Mouse (Mus musculus) embryonic stem cell, embryonic (primary cell): ENCODE measurements around the gene Ubxn11.

Experiments used
- CTCF ChIA-PET, 4 experiments: fragments of 300-600 bp in 2 of 4; fragments of 350-600 bp in 2 of 4; sonication (Branson Sonifier 250); formaldehyde crosslinking; loops; one replicate each; lab custom pipeline; 2022; ENCODE audit warnings: inconsistent platforms in 2 of 4; lab: Charles Lee
- POLR2A ChIA-PET, 4 experiments: fragments of 300-600 bp in 2 of 4; fragments of 350-600 bp in 2 of 4; sonication (Branson Sonifier 250); formaldehyde crosslinking; loops; one replicate each; lab custom pipeline; 2022; ENCODE audit warnings: antibody characterized with exemption in 4 of 4, inconsistent platforms in 1 of 4; lab: Charles Lee

Gene Ubxn11

GRCm38 (mm10) chr4:134100245-134100644 is 2.1 kb upstream of the Ubxn11 start:
- ChIA-PET CTCF (interaction anchor here in 3 of 4 experiments (0.7 to 1.2 kb wide), 5 partner anchors 8 to 296 kb away, joined by 3 to 5 read pairs (median 3); partner anchors contain the start of gene Pafah2 (in 1 of the 3)), POLR2A (interaction anchor here in 2 of 4 experiments (0.5 to 2.0 kb wide), 14 partner anchors 8 to 529 kb away, joined by 3 to 7 read pairs (median 4); partner anchors contain the start of gene Sh3bgrl3 (in 1 of the 2))

- CTCF ChIA-PET = interaction anchor here in 2 of 4 experiments (0.8 to 1.4 kb wide), 4 partner anchors 12 to 21 kb away, joined by 3 to 6 read pairs (median 3); no protein-coding TSS in a partner anchor
Measured at GRCm38 (mm10) chr4:134102742-134103119, 361 bp downstream of the Ubxn11 start.

GRCm38 (mm10) chr4:134106105-134106504 is 3.7 kb downstream of the Ubxn11 start:
- ChIA-PET POLR2A (interaction anchor here in 3 of 4 experiments (0.6 to 19.9 kb wide), 5 partner anchors 16 to 919 kb away, joined by 3 to 285 read pairs (median 4); partner anchors contain the start of gene Sh3bgrl3 (in 2 of the 3)), CTCF (interaction anchor here in 3 of 4 experiments (0.7 to 3.1 kb wide), 5 partner anchors 14 to 70 kb away, joined by 3 to 9 read pairs (median 8); no protein-coding TSS in a partner anchor)

More at GRCm38 (mm10) chr4:134102742-134103119, 361 bp downstream of the Ubxn11 start:
- POLR2A ChIA-PET = interaction anchor here in 3 of 4 experiments (0.6 to 19.9 kb wide), 16 partner anchors 12 to 293 kb away, joined by 3 to 285 read pairs (median 4); partner anchors contain the start of genes Sh3bgrl3 (in 3 of the 3), Cep85 (in 1 of the 3) and Pafah2 (in 1 of the 3)

- ChIA-PET CTCF (interaction anchor here (0.5 to 3.1 kb wide), 19 partner anchors 10 to 819 kb away, joined by 3 to 10 read pairs (median 4); partner anchors contain the start of genes Cep85 (in 1 of the 4) and Sh3bgrl3 (in 1 of the 4)), POLR2A (interaction anchor here in 3 of 4 experiments (0.8 to 19.9 kb wide), 18 partner anchors 7 to 627 kb away, joined by 3 to 285 read pairs (median 6); partner anchors contain the start of gene Sh3bgrl3 (in 2 of the 3))
Measured at GRCm38 (mm10) chr4:134107730-134108129, 5.4 kb downstream of the Ubxn11 start.

GRCm38 (mm10) chr4:134108196-134108595 is 5.8 kb downstream of the Ubxn11 start:
- POLR2A ChIA-PET = interaction anchor here in 3 of 4 experiments (0.8 to 19.9 kb wide), 21 partner anchors 8 to 627 kb away, joined by 3 to 285 read pairs (median 5); partner anchors contain the start of genes Sh3bgrl3 (in 2 of the 3) and Cd52 (in 1 of the 3)
- CTCF ChIA-PET = interaction anchor here (0.6 to 3.1 kb wide), 18 partner anchors 9 to 267 kb away, joined by 3 to 10 read pairs (median 4); partner anchors contain the start of genes Cep85 (in 1 of the 4) and Sh3bgrl3 (in 1 of the 4)

- ChIA-PET POLR2A (interaction anchor here in 3 of 4 experiments (0.6 to 19.9 kb wide), 3 partner anchors 12 to 374 kb away, joined by 4 to 285 read pairs (median 284); partner anchors contain the start of gene Sh3bgrl3 (in 2 of the 3)), CTCF (interaction anchor here in 1 of 4 experiments (0.6 kb wide), 1 partner anchor 103 kb away, joined by 4 read pairs; no protein-coding TSS in a partner anchor)
Measured at GRCm38 (mm10) chr4:134110653-134111052, 8.3 kb downstream of the Ubxn11 start.

DNA sequence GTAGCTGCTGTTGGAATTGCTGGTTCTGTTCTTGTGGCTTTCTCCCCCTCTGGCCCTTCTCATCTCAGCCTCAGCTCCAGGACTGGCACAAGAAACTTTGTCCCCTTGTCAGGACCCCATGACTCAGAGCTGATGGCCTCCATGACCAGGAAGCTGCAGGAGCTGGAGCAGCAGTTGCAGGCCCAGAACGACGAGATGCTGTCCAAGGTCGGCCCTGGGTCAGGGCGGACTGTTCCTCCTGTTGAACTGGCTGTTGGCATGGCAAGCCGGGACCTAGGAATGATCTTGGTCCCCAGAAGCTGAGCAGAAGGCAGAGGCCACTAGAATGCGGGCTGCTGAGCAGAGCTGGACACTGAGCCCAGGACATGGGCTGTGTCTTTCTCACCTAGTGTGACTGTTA is 10.0 kb downstream of the Ubxn11 start:
- CTCF ChIA-PET = interaction anchor here in 1 of 4 experiments (1.1 to 2.6 kb wide), 5 partner anchors 11 to 77 kb away, joined by 3 to 13 read pairs (median 4); no protein-coding TSS in a partner anchor
- POLR2A ChIA-PET = interaction anchor here (0.5 to 19.9 kb wide), 7 partner anchors 8 to 536 kb away, joined by 3 to 285 read pairs (median 9); partner anchors contain the start of gene Sh3bgrl3 (in 2 of the 4)

DNA sequence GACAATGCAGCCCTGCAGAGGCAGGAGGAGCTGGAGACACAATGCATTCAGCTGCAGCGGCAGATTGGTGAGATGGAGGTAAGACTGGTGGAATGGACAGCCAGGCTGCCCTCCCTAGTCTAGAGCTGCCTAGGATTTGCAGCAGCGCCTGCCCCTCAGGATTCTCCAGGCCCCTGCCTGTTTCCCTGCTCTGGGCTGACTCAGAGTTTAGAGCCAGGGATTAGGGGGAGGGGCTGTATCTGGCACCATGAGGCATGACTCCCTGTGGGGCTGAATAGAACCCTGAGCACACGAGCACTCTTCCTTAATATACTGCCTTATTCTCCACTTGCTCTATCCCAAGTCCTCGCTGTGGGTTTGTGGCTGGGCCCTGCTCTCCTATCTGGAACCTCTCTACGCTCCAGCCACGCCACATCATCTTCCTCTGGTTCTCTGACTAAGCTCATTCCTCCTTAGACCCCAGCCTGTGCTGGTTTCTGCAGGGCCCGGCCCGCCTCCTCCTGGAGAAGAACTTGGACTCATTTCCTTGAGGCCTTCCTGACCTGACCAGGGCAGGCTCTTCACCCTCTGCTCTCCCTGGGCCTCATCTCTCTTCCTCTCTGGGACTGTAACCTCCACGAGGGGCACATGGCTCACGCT is 11.1 kb downstream of the Ubxn11 start:
- ChIA-PET POLR2A (interaction anchor here in 3 of 4 experiments (0.5 to 19.9 kb wide), 16 partner anchors 9 to 213 kb away, joined by 3 to 285 read pairs (median 4); partner anchors contain the start of genes Sh3bgrl3 (in 2 of the 3), Cd52 (in 1 of the 3) and Ubxn11 (in 1 of the 3)), CTCF (interaction anchor here in 2 of 4 experiments (1.2 to 2.6 kb wide), 4 partner anchors 10 to 78 kb away, joined by 3 to 13 read pairs (median 4); no protein-coding TSS in a partner anchor)

GRCm38 (mm10) chr4:134114038-134114437 is 11.7 kb downstream of the Ubxn11 start:
- CTCF ChIA-PET = interaction anchor here in 2 of 4 experiments (0.7 to 2.6 kb wide), 4 partner anchors 9 to 78 kb away, joined by 3 to 13 read pairs (median 5); no protein-coding TSS in a partner anchor
- POLR2A ChIA-PET = interaction anchor here in 3 of 4 experiments (0.5 to 20.3 kb wide), 18 partner anchors 3 to 214 kb away, joined by 3 to 285 read pairs (median 5); partner anchors contain the start of genes Sh3bgrl3 (in 2 of the 3), Ubxn11 (in 2 of the 3) and Cd52 (in 1 of the 3)

- CTCF ChIA-PET = interaction anchor here in 3 of 4 experiments (0.5 to 1.6 kb wide), 13 partner anchors 8 to 1582 kb away, joined by 3 to 8 read pairs (median 3); partner anchors contain the start of genes Atpif1 (in 1 of the 3) and Pafah2 (in 1 of the 3)
Measured at GRCm38 (mm10) chr4:134115215-134116144, 13.1 kb downstream of the Ubxn11 start.

DNA sequence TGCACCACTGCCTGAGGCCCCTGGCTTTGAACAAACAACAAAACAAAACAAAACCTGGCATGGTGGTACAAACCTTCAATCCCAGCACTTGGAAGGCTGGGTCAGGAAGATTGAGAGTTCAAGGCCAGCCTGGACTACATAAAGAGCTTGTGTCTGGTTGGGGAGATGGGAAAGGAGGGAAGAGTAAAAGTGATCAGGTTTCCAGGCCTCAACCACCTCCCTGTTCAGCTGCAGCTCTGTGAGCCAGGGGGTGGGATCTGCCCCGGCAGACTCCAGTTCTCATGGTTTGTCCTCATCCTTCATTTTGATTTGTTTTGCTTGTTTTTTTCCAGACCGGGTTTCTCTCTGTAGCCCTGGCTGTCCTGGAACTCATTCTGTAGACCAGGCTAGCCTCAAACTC is 14.1 kb downstream of the Ubxn11 start:
- ChIA-PET POLR2A (interaction anchor here in 3 of 4 experiments (0.6 to 20.3 kb wide), 22 partner anchors 5 to 513 kb away, joined by 3 to 285 read pairs (median 6); partner anchors contain the start of genes Sh3bgrl3 (in 2 of the 3), Cd52 (in 1 of the 3), Cep85 (in 1 of the 3) and Ubxn11 (in 1 of the 3)), CTCF (interaction anchor here in 2 of 4 experiments (0.6 to 1.4 kb wide), 5 partner anchors 24 to 1818 kb away, joined by 3 to 4 read pairs (median 3); partner anchors contain the start of gene Pafah2 (in 1 of the 2))

More at GRCm38 (mm10) chr4:134115215-134116144, 13.1 kb downstream of the Ubxn11 start:
- POLR2A ChIA-PET = interaction anchor here in 3 of 4 experiments (0.6 to 20.3 kb wide), 31 partner anchors 4 to 1911 kb away, joined by 3 to 285 read pairs (median 4); partner anchors contain the start of genes Ubxn11 (in 3 of the 3), Sh3bgrl3 (in 2 of the 3) and Cep85 (in 1 of the 3)

GRCm38 (mm10) chr4:134117012-134117411 is 14.6 kb downstream of the Ubxn11 start:
- ChIA-PET CTCF (interaction anchor here in 2 of 4 experiments (0.6 to 1.2 kb wide), 6 partner anchors 9 to 1819 kb away, joined by 3 to 5 read pairs (median 3); partner anchors contain the start of gene Sfn (in 1 of the 2)), POLR2A (interaction anchor here in 3 of 4 experiments (0.6 to 20.3 kb wide), 30 partner anchors 5 to 512 kb away, joined by 3 to 285 read pairs (median 4); partner anchors contain the start of genes Sh3bgrl3 (in 3 of the 3), Ubxn11 (in 2 of the 3), Cd52 (in 1 of the 3) and Cep85 (in 1 of the 3))

GRCm38 (mm10) chr4:134118126-134118800 is 15.9 kb downstream of the Ubxn11 start:
- ChIA-PET CTCF (interaction anchor here (0.6 to 2.0 kb wide), 11 partner anchors 10 to 516 kb away, joined by 3 to 8 read pairs (median 3); partner anchors contain the start of genes Cd52 (in 1 of the 4), Pafah2 (in 1 of the 4), Sfn (in 1 of the 4) and Sh3bgrl3 (in 1 of the 4)), POLR2A (interaction anchor here (0.5 to 20.3 kb wide), 42 partner anchors 4 to 1846 kb away, joined by 3 to 285 read pairs (median 4); partner anchors contain the start of genes Sh3bgrl3 (in 3 of the 4), Cep85 (in 2 of the 4), Ubxn11 (in 2 of the 4) and Cd52 (in 1 of the 4))

DNA sequence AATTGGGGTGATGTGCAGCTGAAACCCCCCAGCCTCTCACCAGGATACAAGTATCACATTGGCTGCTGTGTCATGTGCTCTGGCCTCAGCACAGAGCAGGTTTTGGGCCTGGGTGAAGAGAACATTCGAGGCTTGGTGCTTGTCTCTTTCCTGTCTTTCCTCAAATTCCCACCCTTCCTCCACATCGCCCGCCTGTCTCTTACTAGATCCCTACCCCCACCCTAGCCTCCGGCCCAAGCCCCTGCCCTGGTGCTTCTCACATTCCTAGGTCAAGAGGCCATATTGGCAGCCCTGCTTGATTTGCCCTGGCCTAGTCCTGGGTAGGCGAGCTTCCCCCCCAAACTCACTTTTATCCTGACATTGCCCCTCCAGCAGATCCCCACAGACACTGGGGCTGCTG is 16.7 kb downstream of the Ubxn11 start:
- CTCF ChIA-PET = interaction anchor here in 3 of 4 experiments (0.6 to 2.0 kb wide), 6 partner anchors 9 to 277 kb away, joined by 3 to 8 read pairs (median 4); partner anchors contain the start of genes Pafah2 (in 1 of the 3) and Sh3bgrl3 (in 1 of the 3)
- POLR2A ChIA-PET = interaction anchor here (0.5 to 20.3 kb wide), 27 partner anchors 4 to 387 kb away, joined by 3 to 285 read pairs (median 5); partner anchors contain the start of genes Cep85 (in 2 of the 4), Sh3bgrl3 (in 2 of the 4), Ubxn11 (in 2 of the 4) and Cd52 (in 1 of the 4)
